Mouse (Mus musculus) adrenal gland, adult 18-20 months (tissue): Measurements from ENCODE around the gene Iqgap2. TPM values are rescaled to one million over a fixed set of nuclear protein-coding genes. Genes with fewer than 3 reads are reported as not detected.

Source experiments
- DNase-seq, 2 experiments: peaks; one replicate each; pipeline ENCODE4 v3.0.0; 2021 to 2022; ENCODE audit warnings: low spot score in 2 of 2
- long read RNA-seq, 2 experiments: library from polyadenylated mRNA; stranded (forward); transcript quantifications; one replicate each; pipeline ENCODE4 v2.0.0; 2021
- total RNA-seq, 2 experiments: library from RNA; stranded (reverse); gene quantifications; 1 replicate in 1 of 2; 2 replicates in 1 of 2; pipeline ENCODE4 v1.2.3; 2021

Iqgap2 gene
- 100 to 1,000 TPM; 123 to 137 TPM for total RNA-seq
- long read RNA-seq, experiment 1, full-length matches to known transcripts: 19 of 31 reads
- long read RNA-seq, experiment 1, partial matches to known transcripts: 8 of 31 reads
- long read RNA-seq, experiment 1, other reads (novel, unspliced or antisense): 4 of 31 reads
- long read RNA-seq, experiment 2, full-length matches to known transcripts: 3 of 31 reads
- long read RNA-seq, experiment 2, partial matches to known transcripts: 26 of 31 reads
- long read RNA-seq, experiment 2, other reads (novel, unspliced or antisense): 2 of 31 reads

DNA sequence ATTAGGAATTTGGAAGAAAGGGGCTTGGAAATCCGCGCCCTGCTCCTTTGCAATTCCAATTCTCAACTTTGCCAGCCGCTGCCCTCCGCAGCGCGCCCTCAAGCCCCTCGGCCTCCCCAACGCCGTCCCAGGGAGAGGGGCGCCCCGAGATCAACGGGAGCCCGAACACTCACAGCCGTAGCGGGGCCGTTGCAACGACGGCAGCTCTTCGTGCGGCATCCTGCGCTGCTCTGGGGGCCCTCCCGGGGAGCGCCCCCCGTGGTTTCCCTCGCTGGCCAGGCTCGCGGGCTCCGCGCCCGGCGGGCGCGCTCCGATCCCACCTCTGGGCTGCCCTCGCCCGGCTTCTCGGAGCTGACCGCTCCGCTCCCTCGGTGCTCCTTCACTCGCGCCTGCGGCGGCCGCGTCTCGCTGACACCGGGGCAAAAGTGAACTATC lies at the start of gene Iqgap2:
TSS of gene Iqgap2 (minus strand) at position 432 of the 435 bp plus-strand sequence.
- peak in 1 of 2 experiments; percentile 44 for DNase-seq

DNA sequence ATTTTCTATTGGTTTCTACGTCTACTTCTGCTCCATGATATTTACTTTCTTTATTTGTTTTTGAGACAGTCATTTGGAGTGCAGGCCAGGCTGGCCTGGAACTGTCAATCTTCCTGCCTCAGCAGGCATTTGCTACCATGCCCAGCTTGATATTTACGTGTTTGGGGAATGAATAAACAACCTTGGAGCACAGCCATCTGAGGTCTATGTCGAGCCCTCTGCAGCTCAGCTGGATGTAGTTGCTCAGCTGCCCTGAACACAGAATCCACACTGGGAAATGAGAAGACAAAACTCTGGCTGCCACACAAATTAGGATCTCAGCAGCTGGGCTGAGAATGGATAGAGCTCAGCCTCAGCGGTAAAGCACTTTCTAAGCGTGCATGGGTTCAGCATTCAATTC lies 49.1 kb upstream of the Iqgap2 start:
- no peak for DNase-seq

DNA sequence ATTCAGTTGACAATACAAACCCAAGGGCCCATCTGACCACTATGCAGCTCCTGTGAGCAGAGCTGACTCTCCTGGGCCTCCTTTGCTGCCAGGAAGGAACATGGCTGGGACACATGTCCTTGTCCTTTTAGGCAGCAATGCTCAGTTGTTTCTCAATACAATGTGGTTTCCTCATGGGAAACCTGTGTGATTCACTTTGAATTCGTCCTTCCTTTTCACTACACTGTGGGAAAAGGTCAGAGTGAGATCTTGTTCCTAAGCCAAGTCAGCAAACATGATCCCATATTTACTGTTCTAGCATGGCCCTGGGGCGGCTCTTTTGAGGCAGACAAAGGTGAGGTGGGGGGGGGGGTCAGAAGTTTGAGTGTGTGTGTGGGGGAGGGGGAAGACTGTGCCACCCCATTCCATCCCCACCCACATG lies 32.5 kb upstream of the Iqgap2 start:
- peak in 1 of 2 experiments; percentile 24 for DNase-seq

DNA sequence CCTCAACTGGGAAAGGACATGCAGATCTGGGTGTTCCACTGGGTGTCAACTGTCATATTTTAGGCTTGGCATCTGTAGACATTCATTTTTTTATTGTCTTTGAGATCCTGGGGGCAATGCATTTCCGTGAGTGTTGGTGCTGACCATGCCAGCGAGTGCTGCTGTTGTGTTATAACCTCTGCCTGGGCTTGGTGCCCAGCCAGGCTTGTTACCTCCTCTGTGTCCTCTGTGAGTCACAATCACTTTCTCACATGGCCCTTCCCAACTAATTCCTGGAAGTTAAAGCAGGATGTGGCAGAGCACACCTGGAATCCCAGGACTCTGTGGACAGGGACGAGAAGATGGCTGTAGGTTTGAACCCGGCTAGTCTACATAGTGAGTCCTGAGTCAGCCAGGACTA lies 30.9 kb upstream of the Iqgap2 start:
- DNase-seq: no peak

DNA sequence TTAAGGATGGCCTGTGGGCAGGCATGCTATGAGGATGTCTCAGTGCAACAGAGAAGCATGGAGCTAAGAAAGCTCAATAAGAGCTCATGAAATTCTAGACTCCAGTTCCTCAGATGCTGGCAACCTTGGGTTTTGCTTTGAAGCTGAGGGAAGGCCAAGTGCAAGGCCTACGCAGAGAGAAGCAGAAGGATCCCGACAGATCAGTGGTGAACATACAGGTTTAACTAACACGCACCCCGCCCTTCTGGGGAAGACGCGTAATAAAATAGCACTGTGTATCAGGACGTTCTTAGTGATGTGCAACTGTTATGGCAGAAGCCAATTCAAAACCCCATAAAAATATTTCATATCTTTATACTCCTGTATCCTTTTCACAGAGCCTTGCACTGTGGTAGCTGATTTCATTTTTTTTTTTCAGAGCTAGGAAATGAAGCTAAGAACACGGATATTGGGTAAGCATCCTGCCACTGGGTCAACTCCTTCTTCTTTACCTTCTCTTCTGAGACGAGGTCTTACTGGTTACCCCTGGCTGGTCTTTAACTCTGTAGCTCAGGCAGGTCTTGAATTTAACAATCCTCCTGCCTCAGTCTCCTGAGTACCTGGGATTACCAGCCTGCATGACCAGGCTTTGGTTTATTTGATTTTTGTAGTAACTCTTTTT lies 27.0 kb upstream of the Iqgap2 start:
- DNase-seq: no peak

DNA sequence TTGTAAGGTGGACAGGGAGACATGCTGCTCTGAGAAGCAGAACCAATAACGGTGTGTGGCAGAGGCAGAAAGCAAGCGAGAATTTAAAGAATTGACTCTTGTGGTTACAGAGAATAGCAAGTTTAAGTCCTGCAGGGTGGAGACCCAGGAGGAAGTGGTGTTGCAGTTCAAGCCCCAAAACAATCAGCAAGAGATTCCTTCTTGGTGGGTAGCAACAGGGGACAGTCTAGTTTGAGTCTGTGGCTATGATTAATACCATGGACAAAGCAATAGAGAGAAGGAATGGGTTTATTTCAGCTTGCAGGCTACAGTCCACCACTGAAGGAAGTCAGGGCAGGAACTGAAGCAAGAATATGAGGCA lies 21.3 kb upstream of the Iqgap2 start:
- no peak for DNase-seq

DNA sequence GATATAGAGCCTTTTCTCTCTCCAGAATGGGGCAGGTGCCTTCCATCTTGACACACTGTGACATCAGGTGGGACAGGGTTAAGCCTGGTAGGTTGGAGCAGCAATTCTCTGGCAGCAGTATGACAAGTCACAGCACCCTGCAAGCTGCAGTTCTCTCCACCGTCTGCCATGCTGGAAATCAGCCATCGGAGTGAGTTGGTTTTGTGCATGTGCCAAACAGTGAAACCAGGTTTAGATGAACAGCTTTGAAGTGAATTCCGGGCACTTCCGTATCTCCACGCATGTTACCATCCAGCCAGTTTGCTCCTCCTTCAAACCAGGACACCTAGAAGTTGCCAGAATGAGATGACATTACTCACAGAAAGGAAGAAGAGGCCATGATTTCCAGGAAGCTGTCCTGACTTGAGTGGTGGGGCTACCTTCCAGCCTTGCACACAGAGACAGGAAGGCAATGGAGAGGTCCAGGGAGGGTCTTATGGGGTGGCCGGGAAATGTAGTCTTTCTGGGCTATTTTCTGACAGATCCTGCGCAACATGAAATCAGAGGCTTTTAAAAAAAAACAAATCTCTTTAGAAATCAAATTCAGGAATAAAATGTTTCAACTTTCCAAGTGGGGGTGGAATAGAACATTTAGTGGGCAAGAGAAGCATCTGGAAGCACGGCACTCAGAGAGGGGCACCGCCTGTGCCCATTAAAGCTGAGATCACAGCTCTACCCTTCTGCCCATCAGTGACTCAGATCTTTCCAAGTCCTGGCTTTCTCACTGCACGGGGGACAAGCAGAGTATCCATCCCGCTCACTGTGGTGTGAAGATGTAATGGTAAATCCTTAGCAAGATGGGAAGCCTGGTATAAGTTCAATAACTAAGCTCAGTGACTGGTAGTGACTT lies 20.7 kb upstream of the Iqgap2 start:
- DNase-seq: no peak

DNA sequence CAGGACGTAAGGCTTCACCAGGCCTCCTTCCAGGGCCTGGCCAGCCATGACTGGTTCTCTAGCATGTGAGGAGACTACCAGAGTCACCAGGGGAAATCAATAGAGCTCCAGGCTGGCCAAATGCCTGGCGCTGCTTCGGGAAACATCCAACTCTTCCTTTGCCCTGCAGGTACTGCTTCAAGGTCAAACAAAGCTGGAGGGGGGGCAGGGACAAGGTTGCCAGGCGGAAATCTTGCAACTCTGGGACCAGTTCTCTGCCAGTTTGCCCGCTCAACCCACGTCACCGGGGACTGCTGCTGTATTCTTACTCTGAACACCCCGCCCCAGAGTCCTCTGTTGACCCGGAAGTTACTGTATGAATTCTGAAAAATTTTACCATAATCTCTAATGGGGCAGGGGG lies 18.5 kb upstream of the Iqgap2 start:
- DNase-seq: no peak

DNA sequence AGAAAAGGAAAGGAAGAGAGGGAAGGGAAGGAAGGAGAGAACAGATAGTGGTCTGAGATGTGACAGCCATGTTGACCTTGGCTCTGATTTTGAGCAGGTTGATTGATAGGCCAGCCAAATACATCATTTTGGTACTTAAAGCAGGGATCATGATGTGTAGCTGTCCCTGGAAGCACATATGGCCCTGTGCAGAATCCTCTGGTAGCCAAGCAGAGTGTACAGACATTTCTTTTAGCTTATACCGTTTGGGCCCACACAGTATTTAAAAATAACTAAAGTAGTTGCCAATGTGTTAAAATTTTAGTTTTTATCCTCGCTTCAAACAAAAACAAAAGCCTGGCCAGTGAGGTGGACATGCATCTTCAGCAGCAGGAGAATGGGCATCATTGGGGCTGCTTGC lies 17.5 kb upstream of the Iqgap2 start:
- DNase-seq: no peak

DNA sequence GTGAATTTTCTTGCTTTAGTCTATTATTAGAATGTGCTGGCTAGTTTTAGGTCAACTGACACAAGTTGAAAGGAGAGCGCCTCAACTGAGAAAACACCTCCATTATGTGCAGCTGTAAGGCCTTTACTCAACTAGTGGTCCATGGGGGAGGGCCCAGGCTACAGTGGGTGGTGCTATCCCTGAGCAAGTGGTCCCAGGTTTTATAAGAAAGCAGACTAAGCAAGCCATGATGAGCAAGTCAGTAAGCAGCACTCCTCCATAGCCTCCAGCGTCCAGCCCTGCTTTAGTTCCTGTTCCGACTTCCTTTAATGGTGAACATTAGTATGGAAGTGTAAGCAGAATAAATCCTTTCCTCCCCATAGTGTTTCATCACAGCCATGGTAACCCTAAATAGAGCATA lies 11.0 kb upstream of the Iqgap2 start:
- DNase-seq: no peak

DNA sequence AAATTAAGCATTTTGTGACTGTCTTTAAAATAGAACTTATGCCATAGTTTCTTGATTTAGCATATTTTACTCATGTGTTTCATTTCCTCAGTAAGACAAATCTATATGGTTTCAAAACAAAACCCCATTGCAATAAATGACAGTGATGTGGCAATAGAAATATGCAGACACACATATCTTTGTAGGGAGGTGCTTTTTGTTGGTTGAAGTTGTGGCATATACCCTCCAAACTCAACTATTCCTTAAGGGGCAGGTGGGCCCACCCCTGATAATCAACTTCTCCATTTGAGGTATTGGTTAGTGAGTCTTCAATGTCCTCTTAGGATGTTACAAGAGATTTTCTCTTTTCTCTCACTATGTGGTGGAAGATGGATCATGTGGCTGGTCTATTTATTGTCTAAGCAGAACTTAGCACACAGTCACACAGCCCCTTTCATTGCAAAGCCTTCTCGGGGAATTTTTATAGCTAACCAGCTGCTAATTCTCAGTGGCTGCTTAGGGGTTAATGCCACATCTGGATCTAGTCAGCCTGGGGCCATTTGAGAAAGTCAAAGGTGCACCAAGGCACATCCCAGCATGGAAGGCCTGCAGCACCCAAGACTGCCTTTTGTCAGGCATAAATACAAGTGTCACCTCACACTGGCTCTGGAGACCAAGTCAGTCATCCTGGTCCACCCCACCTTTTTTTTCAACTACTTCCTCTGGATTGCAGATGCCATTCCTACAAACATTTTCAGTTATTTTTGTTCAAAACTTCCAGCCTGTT lies 8.3 kb upstream of the Iqgap2 start:
- DNase-seq: no peak

DNA sequence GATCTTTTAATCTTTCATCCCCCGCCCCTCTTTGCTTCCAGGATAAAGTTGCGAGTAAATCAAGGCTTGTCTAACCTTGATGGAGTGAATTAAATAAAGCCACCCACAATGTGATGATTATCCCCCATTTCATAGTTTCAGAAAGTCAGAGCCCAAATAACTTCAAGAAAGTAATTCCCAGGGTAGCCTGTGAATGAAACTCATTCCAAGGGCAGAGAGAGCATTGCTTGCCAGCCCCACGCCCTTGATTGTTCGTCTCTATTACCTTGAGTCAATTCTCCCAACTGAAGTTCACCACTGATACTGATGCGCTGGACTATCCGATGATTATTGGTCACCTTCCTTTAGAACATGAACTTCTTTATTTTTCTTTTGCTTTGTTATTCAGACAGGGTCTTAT lies 4.8 kb upstream of the Iqgap2 start:
- no peak for DNase-seq

DNA sequence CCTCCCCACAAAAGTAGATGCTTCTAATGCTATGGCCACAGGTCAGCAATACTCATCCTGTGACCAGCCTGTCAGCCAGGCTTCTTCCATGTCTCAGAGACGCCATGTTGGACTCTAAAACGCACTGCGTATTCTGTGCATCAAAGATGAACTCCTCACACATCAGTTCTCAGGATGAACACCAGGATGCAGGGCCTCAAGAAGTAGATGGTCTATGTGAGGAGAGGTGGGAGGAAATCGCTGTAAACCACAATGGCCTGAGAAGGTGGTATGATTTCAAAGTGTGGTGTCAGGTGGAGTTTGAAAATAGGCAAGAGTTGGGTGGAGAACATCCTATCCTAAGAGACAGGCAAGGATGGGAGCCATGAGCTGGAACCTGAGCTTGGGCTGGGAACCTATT lies 1.4 kb upstream of the Iqgap2 start:
- no peak for DNase-seq

DNA sequence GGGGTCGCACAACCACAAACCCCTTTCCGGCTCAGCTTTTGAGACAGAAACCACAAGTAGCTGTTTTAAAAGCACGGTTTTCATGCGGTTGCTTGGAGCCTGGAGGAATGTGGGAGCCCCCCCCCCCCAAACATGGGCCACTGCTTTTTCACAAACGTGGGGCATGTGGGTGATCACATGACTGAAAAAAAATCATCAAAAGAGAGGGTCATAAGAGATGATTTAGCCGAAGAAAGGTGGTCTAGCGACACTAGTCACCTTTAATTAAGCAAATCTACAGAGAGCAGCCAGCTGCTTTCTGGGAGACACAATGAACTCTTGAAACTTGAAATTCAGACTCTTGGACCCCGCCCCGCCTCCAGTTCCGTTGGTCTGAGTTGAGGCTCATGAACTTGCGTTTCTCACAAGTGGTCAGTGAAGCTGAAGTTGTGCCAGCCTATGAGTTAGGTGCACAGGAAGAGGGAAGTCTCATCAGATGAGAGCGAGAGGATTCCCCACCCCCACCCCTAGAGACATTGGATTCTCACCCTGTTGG lies 956 bp upstream of the Iqgap2 start:
- DNase-seq: no peak

DNA sequence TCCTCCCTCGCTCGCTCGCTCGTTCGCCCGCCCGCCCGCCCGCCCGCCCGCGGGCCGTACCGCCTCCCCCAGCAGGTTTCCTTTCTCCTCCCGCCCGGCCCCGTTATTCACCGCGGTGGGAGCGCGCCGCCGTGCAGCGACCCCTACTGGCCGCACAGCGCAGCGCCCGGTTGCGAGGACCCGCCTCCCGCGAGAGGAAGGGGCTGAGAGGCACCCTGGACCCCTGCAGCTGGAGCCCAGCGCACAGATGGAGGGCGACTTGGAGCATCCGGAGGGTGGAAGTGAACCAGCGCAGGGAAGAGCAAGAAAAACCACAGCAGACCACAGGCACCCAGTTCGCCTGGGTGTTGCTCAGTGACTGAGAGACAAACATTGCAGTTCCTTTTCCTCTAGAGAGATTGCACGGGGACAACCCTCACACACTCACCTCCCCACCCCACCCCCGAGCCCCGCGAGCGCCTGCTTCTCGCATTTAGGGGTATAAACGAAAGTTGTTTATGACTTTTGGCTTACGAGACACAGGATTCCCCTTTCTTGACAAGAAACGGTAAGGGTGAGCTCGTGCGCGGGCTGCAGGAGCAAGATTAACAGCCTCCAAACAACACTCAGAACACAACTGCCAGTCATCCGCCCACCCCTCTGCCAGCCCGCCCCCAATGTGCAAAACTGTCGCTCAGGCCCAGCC lies 346 bp upstream of the Iqgap2 start:
- peak; percentile 83 to 90 for DNase-seq

DNA sequence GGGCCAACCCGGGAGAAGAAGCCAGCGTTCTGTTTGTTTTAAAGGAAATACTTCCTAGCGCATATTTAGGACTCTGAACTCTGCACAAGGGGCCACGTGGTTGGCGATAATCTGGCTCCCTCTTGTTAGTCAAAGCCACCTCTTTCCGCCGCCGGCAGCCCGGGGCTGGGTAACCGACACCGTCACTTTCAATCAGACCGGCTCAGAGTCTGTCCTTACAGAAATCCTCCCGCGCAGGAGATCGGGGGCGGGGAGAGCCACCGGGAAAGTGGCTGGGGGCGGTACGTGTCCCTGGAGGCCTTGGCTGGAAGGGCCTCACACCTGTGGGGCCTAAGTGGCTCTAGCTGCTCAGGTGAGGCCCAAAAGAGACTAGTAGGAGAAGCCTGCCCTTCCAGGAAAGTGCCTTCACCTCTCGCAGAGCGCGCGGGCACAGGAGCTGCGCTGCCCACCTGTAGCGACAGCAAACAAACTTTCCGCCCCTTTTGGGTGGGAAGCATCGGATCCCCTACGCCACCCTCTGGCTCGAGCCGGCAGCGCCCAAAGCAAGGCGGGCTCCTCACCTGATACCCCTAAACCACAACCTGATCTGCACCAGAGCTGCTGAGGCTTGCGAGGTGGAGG lies 761 bp downstream of the Iqgap2 start:
- peak; percentile 58 to 64 for DNase-seq

DNA sequence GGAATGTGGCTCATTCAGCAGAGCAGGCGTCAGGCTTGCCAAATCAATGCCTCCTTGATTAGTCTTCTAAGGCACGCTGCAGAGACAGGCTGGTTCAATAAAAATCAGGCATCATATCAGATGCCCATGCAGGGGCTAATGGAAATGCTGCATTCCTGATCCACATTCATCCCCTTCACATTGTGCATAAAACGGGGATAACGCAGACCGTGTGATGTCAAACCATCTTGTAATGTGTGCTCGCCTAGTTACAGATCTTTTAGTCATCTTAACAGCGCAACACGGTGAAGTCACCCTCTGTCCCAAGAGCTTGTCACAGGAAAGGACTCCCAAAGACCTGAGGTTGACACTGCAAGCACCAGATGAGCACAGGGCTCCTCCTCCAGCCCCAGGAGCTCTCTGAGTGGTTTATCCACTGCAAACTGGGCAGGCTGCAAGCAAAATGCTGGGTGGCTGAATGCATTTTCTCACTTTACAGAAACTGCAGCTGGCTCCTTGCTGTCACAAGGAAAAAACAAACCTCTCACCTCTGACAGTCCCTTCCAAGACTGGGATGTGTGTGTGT lies 1.7 kb downstream of the Iqgap2 start:
- DNase-seq: peak; percentile 51 to 52

DNA sequence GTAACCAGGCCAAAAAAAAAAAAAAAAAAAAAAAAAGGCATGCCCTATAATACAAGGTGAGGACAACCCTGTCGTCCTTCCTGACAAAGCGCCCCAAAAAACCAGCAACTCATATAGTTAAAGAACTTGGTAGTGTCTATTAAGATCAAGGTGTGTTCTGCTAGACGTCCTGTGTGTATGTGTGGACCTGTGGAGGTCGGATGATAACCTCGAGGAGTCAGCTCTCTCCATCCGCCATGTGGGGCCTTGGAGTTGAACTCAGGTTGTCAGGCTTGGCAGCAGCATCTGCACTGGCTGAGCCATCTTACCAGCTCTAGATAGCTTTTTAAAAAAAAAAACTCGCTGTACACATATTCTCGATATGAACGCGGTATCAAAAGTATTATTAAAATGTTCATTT lies 2.4 kb downstream of the Iqgap2 start:
- no peak for DNase-seq

DNA sequence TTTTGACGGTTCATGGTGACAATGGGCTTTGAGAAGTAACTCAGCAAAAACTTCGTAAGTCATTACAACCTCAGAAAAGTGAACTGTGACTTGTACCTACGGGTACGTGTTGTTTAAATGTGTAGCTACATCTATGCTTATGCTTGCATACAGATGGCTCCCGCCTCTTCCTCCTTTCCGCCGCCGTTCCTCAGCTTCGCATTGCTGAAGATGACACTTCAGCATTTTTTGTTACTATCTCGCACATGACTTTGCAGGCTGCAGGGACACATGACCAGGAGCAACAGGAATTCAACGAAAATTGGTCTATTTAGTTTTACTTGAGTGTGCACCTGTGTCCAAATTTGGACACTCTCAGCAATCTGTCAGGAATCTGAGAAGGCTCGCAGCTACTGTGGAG lies 3.1 kb downstream of the Iqgap2 start:
- DNase-seq: no peak

DNA sequence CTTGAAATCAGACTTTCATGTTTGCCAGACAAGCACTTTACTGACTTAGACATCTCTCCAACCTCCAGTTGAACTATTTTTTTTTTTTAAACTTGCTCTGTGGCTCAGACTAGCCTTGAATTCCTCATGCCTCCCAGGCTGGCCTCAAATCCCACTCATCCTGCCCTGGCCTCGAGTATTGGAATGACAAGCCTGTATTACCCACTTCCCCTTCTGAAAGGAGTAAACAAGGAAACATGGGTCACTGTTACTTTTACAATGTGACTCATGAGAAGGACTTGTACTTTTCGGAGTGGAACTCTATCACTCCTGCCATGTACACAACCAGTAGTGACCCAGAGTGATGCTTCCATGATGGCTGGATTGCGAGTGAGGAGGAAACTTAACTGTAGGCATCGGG lies 3.6 kb downstream of the Iqgap2 start:
- no peak for DNase-seq
